Mouse (Mus musculus): ENCODE measurements at regions not wholly inside any gene's neighbourhood (a gene's known extent, or its start where the extent isn't known, plus 50 kb on each side); places are given as distances from the start of the nearest gene placed in this dataset.

GRCm38 (mm10) chr11:18753246-18753645 is 265.5 kb downstream of the Meis1 start:
- Histone ChIP-seq H3K9me3 (replicated peaks; ENCODE audit: control insufficient read depth, low read length) (no peaks in the 10 kb centered on the region), H3K4me1 (ENCODE audit: control insufficient read depth, insufficient read depth, low read length) (peaks cover 6% of the 10 kb centered on the region), H3K36me3 (ENCODE audit: control insufficient read depth, insufficient read depth, low read length) (no peaks in the 10 kb centered on the region), H3K27me3 (ENCODE audit: control insufficient read depth, insufficient read depth, low read length) (no peaks in the 10 kb centered on the region), H3K4me3 (ENCODE audit: low read depth, low read length) (no peak overlapping the region), H3K4me2 (no peak overlapping the region), H3K9ac (ENCODE audit: low read depth, low read length) (no peak overlapping the region), H3K27ac (ENCODE audit: low read depth, low read length) (no peak overlapping the region)
- no peak for ATAC-seq (replicated peaks; ENCODE audit: insufficient number of reproducible peaks, low FRiP score, low TSS enrichment)
- 55% methylated on average over 1 of the region's 1 CpGs for WGBS (ENCODE audit: insufficient replicate concordance)

- H3K36me3 ChIP-seq (ENCODE audit: control insufficient read depth, insufficient read depth, low read length) = no peaks in the 10 kb centered on the region
- WGBS (ENCODE audit: insufficient replicate concordance) = 20% methylated on average over 2 of the region's 2 CpGs
- H3K4me2 ChIP-seq = no peak overlapping the region
- H3K9ac ChIP-seq (ENCODE audit: low read depth, low read length) = no peak overlapping the region
- ATAC-seq (replicated peaks; ENCODE audit: insufficient number of reproducible peaks, low FRiP score, low TSS enrichment) = no peak
- no peak overlapping the region for H3K4me3 ChIP-seq (ENCODE audit: low read depth, low read length)
- no peaks in the 10 kb centered on the region for H3K9me3 ChIP-seq (replicated peaks; ENCODE audit: control insufficient read depth, low read length)
- H3K27me3 ChIP-seq (ENCODE audit: control insufficient read depth, insufficient read depth, low read length) = no peaks in the 10 kb centered on the region
- no peak overlapping the region for H3K27ac ChIP-seq (ENCODE audit: low read depth, low read length)
- peaks cover 13% of the 10 kb centered on the region for H3K4me1 ChIP-seq (ENCODE audit: control insufficient read depth, insufficient read depth, low read length)
Measured at GRCm38 (mm10) chr11:18752512-18752911, 266.3 kb downstream of the Meis1 start.

- Histone ChIP-seq H3K27ac (ENCODE audit: low read depth, low read length) (no peak overlapping the region), H3K4me2 (peak overlapping the region; percentile 55), H3K9ac (ENCODE audit: low read depth, low read length) (peak overlapping the region; percentile 39; the same call in 1 of the 2 replicates), H3K4me3 (ENCODE audit: low read depth, low read length) (peak overlapping the region; percentile 14), H3K27me3 (ENCODE audit: control insufficient read depth, insufficient read depth, low read length) (no peaks in the 10 kb centered on the region), H3K36me3 (ENCODE audit: control insufficient read depth, insufficient read depth, low read length) (no peaks in the 10 kb centered on the region), H3K4me1 (ENCODE audit: control insufficient read depth, insufficient read depth, low read length) (peaks cover 18% of the 10 kb centered on the region), H3K9me3 (replicated peaks; ENCODE audit: control insufficient read depth, low read length) (no peaks in the 10 kb centered on the region)
- WGBS (ENCODE audit: insufficient replicate concordance) = 29% methylated on average over 20 of the region's 20 CpGs
- ATAC-seq (replicated peaks; ENCODE audit: insufficient number of reproducible peaks, low FRiP score, low TSS enrichment) = no peak
Measured at GRCm38 (mm10) chr11:18750911-18751841, 267.6 kb downstream of the Meis1 start.

- H3K9ac ChIP-seq (ENCODE audit: low read depth, low read length) = no peak overlapping the region
- no peak for ATAC-seq (replicated peaks; ENCODE audit: insufficient number of reproducible peaks, low FRiP score, low TSS enrichment)
- no peak overlapping the region for H3K27ac ChIP-seq (ENCODE audit: low read depth, low read length)
- H3K9me3 ChIP-seq (replicated peaks; ENCODE audit: control insufficient read depth, low read length) = no peaks in the 10 kb centered on the region
- H3K4me2 ChIP-seq = no peak overlapping the region
- WGBS (ENCODE audit: insufficient replicate concordance) = 67% methylated on average over 2 of the region's 2 CpGs
- H3K27me3 ChIP-seq (ENCODE audit: control insufficient read depth, insufficient read depth, low read length) = no peaks in the 10 kb centered on the region
- H3K4me3 ChIP-seq (ENCODE audit: low read depth, low read length) = no peak overlapping the region
- peaks cover 17% of the 10 kb centered on the region for H3K4me1 ChIP-seq (ENCODE audit: control insufficient read depth, insufficient read depth, low read length)
- H3K36me3 ChIP-seq (ENCODE audit: control insufficient read depth, insufficient read depth, low read length) = no peaks in the 10 kb centered on the region
Measured at GRCm38 (mm10) chr11:18750080-18750375, 268.8 kb downstream of the Meis1 start.

- no peak for ATAC-seq (replicated peaks; ENCODE audit: insufficient number of reproducible peaks, low FRiP score, low TSS enrichment)
- Histone ChIP-seq H3K36me3 (ENCODE audit: control insufficient read depth, insufficient read depth, low read length) (no peaks in the 10 kb centered on the region), H3K27ac (ENCODE audit: low read depth, low read length) (peak overlapping the region; percentile 15; the same call in 1 of the 2 replicates), H3K4me1 (ENCODE audit: control insufficient read depth, insufficient read depth, low read length) (peaks cover 15% of the 10 kb centered on the region), H3K4me3 (ENCODE audit: low read depth, low read length) (no peak overlapping the region), H3K9ac (ENCODE audit: low read depth, low read length) (0 out of 2 replicates have a peak overlapping the region, but pooled peaks have one; percentile 39), H3K27me3 (ENCODE audit: control insufficient read depth, insufficient read depth, low read length) (no peaks in the 10 kb centered on the region), H3K9me3 (replicated peaks; ENCODE audit: control insufficient read depth, low read length) (no peaks in the 10 kb centered on the region), H3K4me2 (peak overlapping the region; percentile 8; the same call in 1 of the 2 replicates)
- WGBS (ENCODE audit: insufficient replicate concordance) = 35% methylated on average over 9 of the region's 9 CpGs
Measured at GRCm38 (mm10) chr11:18749265-18750079, 269.3 kb downstream of the Meis1 start.

- no peaks in the 10 kb centered on the region for H3K27me3 ChIP-seq (ENCODE audit: control insufficient read depth, insufficient read depth, low read length)
- H3K27ac ChIP-seq (ENCODE audit: low read depth, low read length) = 0 out of 2 replicates have a peak overlapping the region, but pooled peaks have one; percentile 22
- no peaks in the 10 kb centered on the region for H3K36me3 ChIP-seq (ENCODE audit: control insufficient read depth, insufficient read depth, low read length)
- ATAC-seq (replicated peaks; ENCODE audit: insufficient number of reproducible peaks, low FRiP score, low TSS enrichment) = no peak
- WGBS (ENCODE audit: insufficient replicate concordance) = 28% methylated on average over 7 of the region's 7 CpGs
- no peaks in the 10 kb centered on the region for H3K9me3 ChIP-seq (replicated peaks; ENCODE audit: control insufficient read depth, low read length)
- H3K4me3 ChIP-seq (ENCODE audit: low read depth, low read length) = no peak overlapping the region
- peaks cover 15% of the 10 kb centered on the region for H3K4me1 ChIP-seq (ENCODE audit: control insufficient read depth, insufficient read depth, low read length)
- H3K4me2 ChIP-seq = no peak overlapping the region
- H3K9ac ChIP-seq (ENCODE audit: low read depth, low read length) = no peak overlapping the region
Measured at GRCm38 (mm10) chr11:18747871-18748461, 270.8 kb downstream of the Meis1 start.

- Histone ChIP-seq H3K4me1 (ENCODE audit: control insufficient read depth, insufficient read depth, low read length) (peaks cover 12% of the 10 kb centered on the region), H3K9me3 (replicated peaks; ENCODE audit: control insufficient read depth, low read length) (no peaks in the 10 kb centered on the region), H3K9ac (ENCODE audit: low read depth, low read length) (no peak overlapping the region), H3K27ac (ENCODE audit: low read depth, low read length) (no peak overlapping the region), H3K27me3 (ENCODE audit: control insufficient read depth, insufficient read depth, low read length) (no peaks in the 10 kb centered on the region), H3K4me2 (no peak overlapping the region), H3K36me3 (ENCODE audit: control insufficient read depth, insufficient read depth, low read length) (no peaks in the 10 kb centered on the region), H3K4me3 (ENCODE audit: low read depth, low read length) (no peak overlapping the region)
- ATAC-seq (replicated peaks; ENCODE audit: insufficient number of reproducible peaks, low FRiP score, low TSS enrichment) = no peak
- 63% methylated on average over 9 of the region's 9 CpGs for WGBS (ENCODE audit: insufficient replicate concordance)
Measured at GRCm38 (mm10) chr11:18747361-18747760, 271.4 kb downstream of the Meis1 start.

GRCm38 (mm10) chr11:18746486-18746885 is 272.3 kb downstream of the Meis1 start:
- WGBS (ENCODE audit: insufficient replicate concordance) = 68% methylated on average over 5 of the region's 5 CpGs
- Histone ChIP-seq H3K27me3 (ENCODE audit: control insufficient read depth, insufficient read depth, low read length) (no peaks in the 10 kb centered on the region), H3K9ac (ENCODE audit: low read depth, low read length) (no peak overlapping the region), H3K4me3 (ENCODE audit: low read depth, low read length) (no peak overlapping the region), H3K27ac (ENCODE audit: low read depth, low read length) (no peak overlapping the region), H3K36me3 (ENCODE audit: control insufficient read depth, insufficient read depth, low read length) (no peaks in the 10 kb centered on the region), H3K9me3 (replicated peaks; ENCODE audit: control insufficient read depth, low read length) (no peaks in the 10 kb centered on the region), H3K4me1 (ENCODE audit: control insufficient read depth, insufficient read depth, low read length) (peaks cover 12% of the 10 kb centered on the region), H3K4me2 (no peak overlapping the region)
- ATAC-seq (replicated peaks; ENCODE audit: insufficient number of reproducible peaks, low FRiP score, low TSS enrichment) = no peak

Data from heart, embryonic 11.5 days (tissue).